Mouse (Mus musculus) layer of hippocampus, postnatal 14 days (tissue): Measurements from ENCODE around the gene Pnpla3. TPM values are rescaled to one million over a fixed set of nuclear protein-coding genes. Genes with fewer than 3 reads are reported as not detected.

Experiments used
- DNase-seq, 2 experiments: peaks; one replicate each; pipeline ENCODE4 v3.0.0; 2021 to 2022; ENCODE audit warnings: low spot score in 2 of 2, mixed read lengths in 1 of 2
- total RNA-seq, 2 experiments: library from RNA; stranded (reverse); gene quantifications; 2 replicates each; pipeline ENCODE4 v1.2.3; 2021

The Pnpla3 gene
- total RNA-seq, 2 experiments from 2014 or later, result 9.2 to 11.3 TPM

- DNase-seq, result no peak
Observed at GRCm38 (mm10) chr15:84171166-84171565, 3.5 kb downstream of the Pnpla3 start.

- no peak for DNase-seq
Observed at GRCm38 (mm10) chr15:84178733-84179132, 11.1 kb downstream of the Pnpla3 start.

GRCm38 (mm10) chr15:84182000-84182399 is 14.4 kb downstream of the Pnpla3 start:
- DNase-seq, result no peak

- DNase-seq, result no peak
Observed at GRCm38 (mm10) chr15:84183967-84184366, 16.3 kb downstream of the Pnpla3 start.

GRCm38 (mm10) chr15:84186196-84186595 is 18.6 kb downstream of the Pnpla3 start:
- DNase-seq, result no peak

GRCm38 (mm10) chr15:84188887-84189530 is 21.4 kb downstream of the Pnpla3 start:
- no peak for DNase-seq

GRCm38 (mm10) chr15:84189881-84190280 is 22.2 kb downstream of the Pnpla3 start:
- no peak for DNase-seq

GRCm38 (mm10) chr15:84191724-84192057 is 24.1 kb downstream of the Pnpla3 start:
- no peak for DNase-seq

- peak; percentile 89 to 95 for DNase-seq
Observed at GRCm38 (mm10) chr15:84192058-84192791, 24.6 kb downstream of the Pnpla3 start, which contains the start of gene Samm50. Gene Samm50 (plus strand): TSS chr15:84192241.

GRCm38 (mm10) chr15:84196486-84197165 is 29.0 kb downstream of the Pnpla3 start:
- DNase-seq, result no peak

GRCm38 (mm10) chr15:84207327-84207726 is 39.7 kb downstream of the Pnpla3 start:
- no peak for DNase-seq

GRCm38 (mm10) chr15:84209517-84210412 is 42.1 kb downstream of the Pnpla3 start:
- no peak for DNase-seq

GRCm38 (mm10) chr15:84210461-84210860 is 42.8 kb downstream of the Pnpla3 start:
- DNase-seq, result no peak

GRCm38 (mm10) chr15:84210941-84211340 is 43.3 kb downstream of the Pnpla3 start:
- no peak for DNase-seq

GRCm38 (mm10) chr15:84211564-84211963 is 43.9 kb downstream of the Pnpla3 start:
- no peak for DNase-seq

- DNase-seq, result peak; percentile 87 to 92
Observed at GRCm38 (mm10) chr15:84212031-84212755, 44.6 kb downstream of the Pnpla3 start.

GRCm38 (mm10) chr15:84212756-84213105 is 45.1 kb downstream of the Pnpla3 start:
- no peak for DNase-seq

- no peak for DNase-seq
Observed at GRCm38 (mm10) chr15:84213162-84213739, 45.6 kb downstream of the Pnpla3 start.

GRCm38 (mm10) chr15:84214476-84214875 is 46.8 kb downstream of the Pnpla3 start:
- no peak for DNase-seq

- no peak for DNase-seq
Observed at GRCm38 (mm10) chr15:84215273-84215672, 47.6 kb downstream of the Pnpla3 start.
